Mouse (Mus musculus) lung, embryonic 14.5 days (tissue): ENCODE results near the gene Sema3c. TPM values are rescaled to one million over a fixed set of nuclear protein-coding genes. Genes with fewer than 3 reads are reported as not detected.

ENCODE experiments used
- ATAC-seq: fragments of 200-750 bp; cut with Nextera tagmentation; 2 replicates; pipeline ENCODE4 v1.8.0; 2017; ENCODE audit warnings: mild to moderate bottlenecking, moderate TSS enrichment, moderate library complexity; ENCODE audit not compliant: insufficient read depth
- DNase-seq: peaks from one replicate; pipeline ENCODE4 v3.0.0-alpha.2; 2015
- H3K27ac ChIP-seq: fragments of 300-500 bp; sonication (generic); 2 replicates; pipeline ENCODE4 v1.5.1; 2014; ENCODE audit warnings: low read depth, mild to moderate bottlenecking, moderate library complexity
- H3K27me3 ChIP-seq: fragments of 300-500 bp; sonication (generic); 2 replicates; pipeline ENCODE4 v1.6.1; 2014; ENCODE audit warnings: low read length, control low read depth; ENCODE audit not compliant: insufficient read depth
- H3K36me3 ChIP-seq: fragments of 300-500 bp; sonication (generic); 2 replicates; pipeline ENCODE4 v1.6.1; 2014; ENCODE audit warnings: control low read depth; ENCODE audit not compliant: insufficient read depth
- H3K4me1 ChIP-seq: fragments of 300-500 bp; sonication (generic); 2 replicates; pipeline ENCODE4 v1.6.1; 2014; ENCODE audit warnings: antibody characterized with exemption, control low read depth; ENCODE audit not compliant: insufficient read depth
- H3K4me2 ChIP-seq: fragments of 300-500 bp; sonication (generic); 2 replicates; pipeline ENCODE4 v1.6.1; 2014; ENCODE audit warnings: mild to moderate bottlenecking
- H3K4me3 ChIP-seq: fragments of 300-500 bp; sonication (generic); 2 replicates; pipeline ENCODE4 v1.5.1; 2014; ENCODE audit warnings: low read depth, low read length
- H3K9ac ChIP-seq: fragments of 300-500 bp; sonication (generic); 2 replicates; pipeline ENCODE4 v1.6.1; 2014
- H3K9me3 ChIP-seq: fragments of 300-500 bp; sonication (generic); 2 replicates; pipeline ENCODE4 v1.6.1; 2016; ENCODE audit warnings: low read depth, low read length, control low read depth
- CTCF ChIP-seq: IDR thresholded peaks from 2 replicates; pipeline ENCODE4 v1.5.1; 2016; ENCODE audit warnings: antibody characterized with exemption, low read depth
- WGBS: fragments of 180-500 bp; shearing (Covaris S2); extraction: QIAGEN DNeasy Blood & Tissue Kit; methylation state at CpG from one replicate; pipeline ENCODE4 v1.1.7; 2014; 5-methylcytosine and 5-hydroxymethylcytosine counted together
- polyA plus RNA-seq: library from polyadenylated mRNA; unstranded; fragments of >200 nt; fragmentation: Nextera tagmentation; extraction: Ambion mirVana; gene quantifications from 2 replicates; pipeline ENCODE4 v1.2.1, GENCODE M21; 2014

The Sema3c gene
- polyA plus RNA-seq, 1 experiment from 2014 or later: 31.3 TPM

DNA sequence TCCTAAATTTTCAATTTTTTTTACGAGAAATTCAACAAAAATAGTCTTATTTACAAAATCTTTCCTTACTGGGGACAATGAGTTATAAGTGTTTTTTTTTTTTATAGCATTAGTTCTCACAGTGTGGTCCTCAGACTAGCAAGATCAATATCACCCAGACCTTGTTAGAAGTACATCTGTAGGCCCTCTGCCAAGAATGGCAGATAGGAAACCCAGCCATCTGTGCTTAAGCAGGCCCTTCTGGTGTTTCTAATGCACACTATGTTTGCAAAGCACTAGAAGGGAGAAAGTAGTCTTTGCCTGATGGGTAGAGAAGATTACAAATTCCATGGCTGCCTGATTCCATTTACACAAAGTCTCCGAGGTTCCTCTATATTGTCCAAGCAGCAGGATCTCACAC, 121.3 kb downstream of the Sema3c start:
- no peak for DNase-seq
- Histone ChIP-seq H3K27me3 (no peaks in the 10 kb centered on the region), H3K4me1 (no peaks in the 10 kb centered on the region), H3K4me3 (no peak overlapping the region), H3K9me3 (no peaks in the 10 kb centered on the region), H3K4me2 (no peak overlapping the region), H3K27ac (no peak overlapping the region), H3K9ac (no peak overlapping the region), H3K36me3 (no peaks in the 10 kb centered on the region)
- WGBS: 63% methylated on average over 2 of the region's 2 CpGs
- no peak for TF ChIP-seq CTCF
- no peak for ATAC-seq

DNA sequence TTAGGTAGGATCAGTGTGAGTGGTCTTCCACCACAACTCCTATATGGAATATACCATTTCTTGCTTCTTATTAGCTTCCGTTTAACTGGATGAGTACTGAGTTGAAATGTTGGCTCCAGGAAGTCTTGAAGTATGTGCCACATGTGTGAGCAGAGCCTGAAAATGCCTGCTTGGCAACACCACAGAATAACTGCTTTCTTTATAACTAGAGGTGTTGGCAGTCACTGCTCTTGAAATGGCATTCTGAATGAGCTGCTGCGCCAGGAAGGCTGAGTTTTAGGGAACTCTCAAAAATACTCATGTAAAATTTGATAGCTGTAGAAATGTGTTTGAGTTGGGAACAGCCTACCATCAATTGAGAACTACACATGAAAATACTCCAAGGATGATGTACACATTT, 124.8 kb downstream of the Sema3c start:
- Histone ChIP-seq H3K9me3 (no peaks in the 10 kb centered on the region), H3K4me1 (no peaks in the 10 kb centered on the region), H3K4me3 (no peak overlapping the region), H3K27me3 (no peaks in the 10 kb centered on the region), H3K27ac (no peak overlapping the region), H3K4me2 (no peak overlapping the region), H3K36me3 (no peaks in the 10 kb centered on the region), H3K9ac (no peak overlapping the region)
- DNase-seq (no peak), ATAC-seq (no peak)
- WGBS: 82% methylated on average over 2 of the region's 2 CpGs
- no peak for TF ChIP-seq CTCF

DNA sequence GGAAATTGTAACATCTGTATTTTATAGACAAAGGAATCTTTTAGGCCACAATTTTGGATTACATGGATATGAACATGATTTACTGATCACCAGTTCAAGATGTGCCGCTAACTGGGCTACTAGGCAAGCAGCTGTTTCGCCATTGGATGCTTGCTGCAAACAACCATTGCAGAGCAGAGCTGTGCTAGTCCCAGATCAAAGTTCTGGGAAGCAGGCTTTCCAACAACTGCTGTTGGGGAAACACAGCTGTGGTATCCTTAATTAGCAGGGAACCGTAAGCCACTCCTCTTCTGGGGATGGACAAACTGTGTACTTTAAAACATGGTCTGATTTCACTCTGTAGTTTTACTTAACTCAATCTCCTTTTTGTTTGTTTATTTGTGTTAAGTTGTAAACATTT, 130.1 kb downstream of the Sema3c start:
- H3K27me3 ChIP-seq: no peaks in the 10 kb centered on the region
- no peak overlapping the region for H3K9ac ChIP-seq
- H3K4me2 ChIP-seq: no peak overlapping the region
- no peaks in the 10 kb centered on the region for H3K4me1 ChIP-seq
- 57% methylated on average over 3 of the region's 3 CpGs for WGBS
- DNase-seq (peak; percentile 20), ATAC-seq (no peak)
- no peaks in the 10 kb centered on the region for H3K36me3 ChIP-seq
- H3K4me3 ChIP-seq: no peak overlapping the region
- no peak for TF ChIP-seq CTCF
- H3K9me3 ChIP-seq: no peaks in the 10 kb centered on the region
- no peak overlapping the region for H3K27ac ChIP-seq

DNA sequence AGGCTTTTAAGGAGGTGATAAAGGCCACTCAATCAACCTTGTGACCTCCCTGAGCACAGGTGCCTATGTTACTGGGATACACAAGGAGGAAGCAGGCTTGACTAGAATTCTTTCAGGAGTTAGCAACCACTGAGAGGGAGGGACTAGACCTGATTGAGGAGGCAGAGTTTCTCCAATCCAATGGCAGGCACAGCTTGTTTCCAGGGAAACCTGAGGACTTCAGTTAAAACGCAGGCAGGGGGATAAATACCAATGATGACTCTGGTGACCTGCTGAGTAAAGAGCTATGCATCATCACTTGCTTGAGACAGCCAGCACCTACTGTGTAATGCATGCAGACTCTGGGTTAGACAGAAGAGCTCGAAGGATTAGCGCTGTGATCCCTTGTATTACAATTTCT, 133.0 kb downstream of the Sema3c start:
- no peak for ATAC-seq

DNA sequence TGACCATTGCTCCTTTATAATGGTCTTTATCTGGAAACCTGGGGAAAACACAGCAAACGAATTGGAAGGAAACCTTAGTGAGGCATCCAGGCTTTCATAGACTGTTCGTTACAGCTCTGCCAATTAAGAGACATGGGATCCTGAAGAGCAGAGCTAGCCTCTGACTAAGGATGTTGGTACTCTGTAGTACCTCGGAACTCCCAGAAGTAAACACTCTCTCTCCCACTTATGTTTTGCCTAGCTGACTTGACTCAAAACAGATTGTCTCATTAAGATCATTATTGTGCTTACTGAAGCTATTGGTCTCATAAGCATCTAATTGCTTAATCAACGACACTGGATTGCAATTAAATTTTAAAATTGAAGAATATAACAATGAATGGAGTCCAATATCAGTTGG, 138.3 kb downstream of the Sema3c start:
- no peak overlapping the region for H3K4me3 ChIP-seq

More for the DNA sequence above, 133.0 kb downstream of the Sema3c start:
- H3K4me1 ChIP-seq: no peaks in the 10 kb centered on the region
- no peak overlapping the region for H3K4me2 ChIP-seq
- H3K27ac ChIP-seq: no peak overlapping the region
- no peak for DNase-seq
- H3K9ac ChIP-seq: no peak overlapping the region
- no peaks in the 10 kb centered on the region for H3K9me3 ChIP-seq
- no peak overlapping the region for H3K4me3 ChIP-seq
- no peaks in the 10 kb centered on the region for H3K36me3 ChIP-seq
- H3K27me3 ChIP-seq: no peaks in the 10 kb centered on the region
- WGBS: 56% methylated on average over 3 of the region's 3 CpGs
- TF ChIP-seq CTCF: no peak

DNA sequence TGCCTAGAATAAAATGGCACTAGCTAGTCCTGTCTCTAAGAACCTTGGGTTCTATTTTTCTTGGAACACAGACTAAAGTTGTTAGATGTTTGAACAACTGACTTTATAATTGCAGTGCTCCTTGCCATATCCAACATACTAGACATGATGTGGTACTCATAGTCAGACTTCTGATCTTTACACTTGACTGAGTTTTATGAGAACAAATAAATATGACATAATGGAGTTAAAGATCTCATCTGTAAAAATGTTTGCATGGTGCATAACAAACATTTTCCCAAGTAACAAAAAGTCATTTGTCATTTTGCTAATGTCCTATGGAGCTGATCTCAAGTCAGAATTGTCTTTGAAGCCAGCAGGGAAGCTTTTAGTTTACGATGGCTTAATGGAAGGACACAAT, 141.1 kb downstream of the Sema3c start:
- H3K36me3 ChIP-seq: no peaks in the 10 kb centered on the region
- no peak overlapping the region for H3K27ac ChIP-seq
- no peaks in the 10 kb centered on the region for H3K4me1 ChIP-seq
- H3K4me3 ChIP-seq: no peak overlapping the region
- DNase-seq (no peak), ATAC-seq (no peak)
- H3K27me3 ChIP-seq: no peaks in the 10 kb centered on the region
- no peaks in the 10 kb centered on the region for H3K9me3 ChIP-seq
- TF ChIP-seq CTCF: no peak
- H3K9ac ChIP-seq: no peak overlapping the region
- 80% methylated on average over 1 of the region's 1 CpGs for WGBS
- H3K4me2 ChIP-seq: no peak overlapping the region

More for the DNA sequence above, 138.3 kb downstream of the Sema3c start:
- TF ChIP-seq CTCF: no peak
- no peaks in the 10 kb centered on the region for H3K4me1 ChIP-seq
- no peak overlapping the region for H3K27ac ChIP-seq
- H3K27me3 ChIP-seq: no peaks in the 10 kb centered on the region
- no peak for DNase-seq
- no peak for ATAC-seq
- H3K4me2 ChIP-seq: no peak overlapping the region
- WGBS: 57% methylated on average over 4 of the region's 4 CpGs
- H3K9me3 ChIP-seq: no peaks in the 10 kb centered on the region
- no peaks in the 10 kb centered on the region for H3K36me3 ChIP-seq
- H3K9ac ChIP-seq: no peak overlapping the region

DNA sequence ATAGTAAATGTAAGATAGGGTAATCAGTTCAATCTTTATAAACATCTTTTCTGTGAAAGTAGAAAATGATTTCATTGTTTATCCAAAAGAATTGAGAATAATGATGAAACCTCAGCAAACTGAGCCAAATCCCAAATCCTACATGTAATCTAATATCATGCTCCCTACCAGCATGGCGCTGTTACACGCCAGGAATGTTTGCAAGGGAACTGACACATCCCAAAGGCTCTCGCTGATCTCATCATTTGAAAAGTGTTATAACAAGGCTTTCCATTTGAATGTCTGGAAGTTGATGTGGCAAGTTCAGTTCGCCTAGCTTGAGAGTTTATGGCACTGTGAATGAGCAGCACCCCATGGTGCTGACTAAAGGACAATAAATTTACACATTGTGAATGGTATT, 145.9 kb downstream of the Sema3c start:
- no peaks in the 10 kb centered on the region for H3K36me3 ChIP-seq
- no peak for TF ChIP-seq CTCF
- DNase-seq (no peak), ATAC-seq (no peak)
- H3K27me3 ChIP-seq: no peaks in the 10 kb centered on the region
- WGBS: 74% methylated on average over 4 of the region's 4 CpGs
- no peaks in the 10 kb centered on the region for H3K9me3 ChIP-seq
- no peak overlapping the region for H3K9ac ChIP-seq
- no peak overlapping the region for H3K4me2 ChIP-seq
- H3K4me1 ChIP-seq: no peaks in the 10 kb centered on the region
- no peak overlapping the region for H3K27ac ChIP-seq
- no peak overlapping the region for H3K4me3 ChIP-seq

DNA sequence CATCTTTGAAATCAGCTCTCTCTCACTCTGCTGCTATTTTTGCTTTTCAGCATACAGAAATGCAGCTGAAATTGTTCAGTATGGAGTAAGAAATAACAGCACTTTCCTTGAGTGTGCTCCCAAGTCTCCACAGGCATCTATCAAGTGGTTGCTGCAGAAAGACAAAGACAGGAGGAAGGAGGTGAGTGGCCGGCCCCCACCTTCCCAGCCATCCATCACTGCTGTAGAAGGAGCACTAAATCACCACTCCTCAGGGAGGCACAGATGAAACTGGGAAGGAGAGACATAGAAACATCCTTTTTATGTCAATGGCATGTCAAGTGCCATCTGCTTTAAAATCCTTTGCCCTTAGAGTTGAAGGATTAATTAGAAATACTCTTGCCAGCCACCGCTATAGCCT, 149.9 kb downstream of the Sema3c start:
- DNase-seq (no peak), ATAC-seq (no peak)
- Histone ChIP-seq H3K9me3 (no peaks in the 10 kb centered on the region), H3K4me1 (0 out of 2 replicates have a peak, but pooled peaks cover 3% of the 10 kb centered on the region), H3K27me3 (no peaks in the 10 kb centered on the region), H3K4me2 (no peak overlapping the region), H3K27ac (no peak overlapping the region), H3K9ac (no peak overlapping the region), H3K4me3 (no peak overlapping the region), H3K36me3 (no peaks in the 10 kb centered on the region)
- 25% methylated on average over 2 of the region's 2 CpGs for WGBS
- no peak for TF ChIP-seq CTCF
